Mouse (Mus musculus) cerebellum, adult 2 months (tissue): Measurements from ENCODE around the gene Ccdc148.

Source experiments
- CTCF ChIP-seq: fragments of 200-500 bp; IDR thresholded peaks from 2 replicates; pipeline ENCODE4 v1.5.1; 2011; ENCODE audit warnings: low read depth, mild to moderate bottlenecking, control low read depth, low read length, moderate library complexity, borderline replicate concordance; ENCODE audit not compliant: insufficient read depth
- POLR2A ChIP-seq: fragments of 200-500 bp; IDR thresholded peaks from 2 replicates; pipeline ENCODE4 v1.6.1; 2011; ENCODE audit warnings: low read length, control low read depth, borderline replicate concordance; ENCODE audit not compliant: insufficient read depth

DNA sequence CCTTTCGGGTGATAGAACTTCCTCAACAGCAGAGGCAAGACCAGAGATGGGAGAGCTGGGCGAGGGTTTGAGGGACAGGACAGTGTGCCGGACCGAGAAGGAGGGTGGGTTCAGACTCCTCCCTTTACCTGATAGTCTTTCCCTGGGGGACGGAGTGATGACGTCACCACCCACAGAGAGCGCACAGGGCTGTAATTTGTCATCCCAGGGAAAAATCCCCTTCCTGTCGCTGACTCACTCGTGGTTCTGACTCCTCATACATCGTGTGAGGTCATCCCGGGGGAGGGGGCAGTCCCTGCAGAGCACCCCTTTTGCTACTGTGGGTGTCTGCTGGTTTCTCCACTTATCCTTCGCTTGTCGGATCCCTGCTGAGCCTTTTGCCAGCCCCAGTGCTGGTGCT is 117.9 kb downstream of the Ccdc148 start:
- TF ChIP-seq POLR2A (no peak), CTCF (no peak)
